Mouse (Mus musculus): ENCODE results near the gene Chst5. TPM values are rescaled to one million over a fixed set of nuclear protein-coding genes. Genes with fewer than 3 reads are reported as not detected.
A peak's percentile ranks its signal among the peaks of the same experiment; 100 is the strongest.

Chst5 gene
- polyA plus RNA-seq, 1 experiment from 2014 or later: 3.1 TPM

- H3K4me3 ChIP-seq: peak overlapping the region; percentile 23; the same call in 1 of the 2 replicates
- H3K9me3 ChIP-seq: no peaks in the 10 kb centered on the region
- no peaks in the 10 kb centered on the region for H3K36me3 ChIP-seq
- H3K9ac ChIP-seq (replicated peaks): no peak overlapping the region
- peak overlapping the region; percentile 37 for H3K4me2 ChIP-seq (replicated peaks)
- peaks cover 4% of the 10 kb centered on the region; the same call in 1 of the 2 replicates for H3K4me1 ChIP-seq
- ATAC-seq (ENCODE audit: low FRiP score, low read depth): no peak
- no peak overlapping the region for H3K27ac ChIP-seq (replicated peaks)
- 13% methylated on average over 86 of the region's 86 CpGs for WGBS
- H3K27me3 ChIP-seq: peaks cover 49% of the 10 kb centered on the region
Observed at GRCm38 (mm10) chr8:111889931-111890910, 20.0 kb downstream of the Chst5 start.

DNA sequence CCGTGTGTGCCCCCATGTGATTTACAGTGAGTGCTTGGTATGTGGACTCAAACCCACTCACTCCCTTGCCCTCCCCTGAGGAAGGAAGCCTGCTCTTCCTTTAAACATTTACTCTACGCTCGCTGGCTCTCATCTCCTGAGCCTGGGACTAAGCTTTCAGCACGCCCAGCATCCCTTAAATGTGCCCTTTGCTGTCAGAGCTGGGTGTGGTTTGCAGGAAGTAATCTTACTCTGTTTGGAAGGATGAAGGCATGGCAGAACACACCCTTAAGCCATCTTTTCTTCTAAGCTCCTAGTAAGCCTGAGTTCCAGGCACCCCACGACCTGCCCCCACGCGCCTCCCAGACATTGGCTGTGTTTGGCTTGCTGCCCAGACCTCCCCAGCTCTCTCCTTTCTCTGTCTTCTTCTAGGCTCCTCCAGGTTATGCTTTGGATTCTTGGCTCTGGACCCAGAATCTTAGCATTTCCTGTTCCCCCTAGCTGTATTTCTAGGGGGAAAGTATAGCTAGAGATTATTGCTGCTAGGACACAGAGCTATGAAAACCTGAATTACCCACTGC is 22.1 kb downstream of the Chst5 start:
- H3K9me3 ChIP-seq: no peaks in the 10 kb centered on the region
- no peak overlapping the region for H3K4me3 ChIP-seq
- no peak for ATAC-seq (ENCODE audit: low FRiP score, low read depth)
- H3K4me1 ChIP-seq: peaks cover 4% of the 10 kb centered on the region; the same call in 1 of the 2 replicates
- 56% methylated on average over 7 of the region's 7 CpGs for WGBS
- H3K36me3 ChIP-seq: no peaks in the 10 kb centered on the region
- H3K27ac ChIP-seq (replicated peaks): no peak overlapping the region
- H3K9ac ChIP-seq (replicated peaks): no peak overlapping the region
- peaks cover 49% of the 10 kb centered on the region for H3K27me3 ChIP-seq
- H3K4me2 ChIP-seq (replicated peaks): no peak overlapping the region

GRCm38 (mm10) chr8:111887479-111887878 is 22.8 kb downstream of the Chst5 start:
- Histone ChIP-seq H3K36me3 (no peaks in the 10 kb centered on the region), H3K9me3 (no peaks in the 10 kb centered on the region), H3K4me3 (no peak overlapping the region), H3K4me2 (replicated peaks) (no peak overlapping the region), H3K27me3 (peaks cover 47% of the 10 kb centered on the region), H3K9ac (replicated peaks) (no peak overlapping the region), H3K27ac (replicated peaks) (no peak overlapping the region), H3K4me1 (peaks cover 4% of the 10 kb centered on the region; the same call in 1 of the 2 replicates)
- 86% methylated on average over 1 of the region's 1 CpGs for WGBS
- ATAC-seq (ENCODE audit: low FRiP score, low read depth): no peak

GRCm38 (mm10) chr8:111883615-111884014 is 26.6 kb downstream of the Chst5 start:
- ATAC-seq (ENCODE audit: low FRiP score, low read depth): no peak
- 83% methylated on average over 4 of the region's 4 CpGs for WGBS

GRCm38 (mm10) chr8:111881591-111881990 is 28.7 kb downstream of the Chst5 start:
- no peak overlapping the region for H3K4me2 ChIP-seq (replicated peaks)
- H3K4me3 ChIP-seq: no peak overlapping the region
- 7% methylated on average over 2 of the region's 2 CpGs for WGBS
- H3K4me1 ChIP-seq: no peaks in the 10 kb centered on the region
- H3K27ac ChIP-seq (replicated peaks): no peak overlapping the region
- H3K9me3 ChIP-seq: no peaks in the 10 kb centered on the region
- H3K27me3 ChIP-seq: no peaks in the 10 kb centered on the region
- no peak overlapping the region for H3K9ac ChIP-seq (replicated peaks)
- no peak for ATAC-seq (ENCODE audit: low FRiP score, low read depth)
- no peaks in the 10 kb centered on the region for H3K36me3 ChIP-seq

More at GRCm38 (mm10) chr8:111883615-111884014, 26.6 kb downstream of the Chst5 start:
- Histone ChIP-seq H3K9ac (replicated peaks) (no peak overlapping the region), H3K36me3 (no peaks in the 10 kb centered on the region), H3K27ac (replicated peaks) (no peak overlapping the region), H3K9me3 (no peaks in the 10 kb centered on the region), H3K4me3 (no peak overlapping the region), H3K4me2 (replicated peaks) (no peak overlapping the region), H3K4me1 (no peaks in the 10 kb centered on the region; the same call in 1 of the 2 replicates), H3K27me3 (peaks cover 10% of the 10 kb centered on the region)

DNA sequence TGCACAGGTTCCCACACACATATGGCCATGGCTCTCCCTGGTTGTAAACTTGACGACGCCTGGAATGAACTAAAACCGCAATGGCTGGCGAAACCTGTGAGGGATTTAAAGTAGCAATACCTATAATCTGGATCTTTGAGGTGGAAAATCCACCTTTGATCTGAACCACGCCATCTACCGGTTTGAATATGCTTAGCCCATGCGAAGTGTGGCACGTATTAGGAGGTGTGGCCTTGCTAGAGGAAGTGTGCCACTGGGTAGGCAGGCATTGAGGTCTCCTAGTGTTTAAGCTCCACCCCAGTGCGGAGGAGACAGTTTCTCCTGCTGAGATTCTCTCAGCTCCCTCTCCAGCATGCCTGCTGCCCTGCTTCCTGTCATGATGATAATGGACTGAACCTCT is 32.5 kb downstream of the Chst5 start:
- H3K27ac ChIP-seq (replicated peaks): no peak overlapping the region
- H3K4me3 ChIP-seq: no peak overlapping the region
- H3K9me3 ChIP-seq: no peaks in the 10 kb centered on the region
- peaks cover 5% of the 10 kb centered on the region; the same call in 1 of the 2 replicates for H3K4me1 ChIP-seq
- no peak for ATAC-seq (ENCODE audit: low FRiP score, low read depth)
- H3K4me2 ChIP-seq (replicated peaks): no peak overlapping the region
- H3K9ac ChIP-seq (replicated peaks): no peak overlapping the region
- no peaks in the 10 kb centered on the region for H3K36me3 ChIP-seq
- 74% methylated on average over 9 of the region's 9 CpGs for WGBS
- no peaks in the 10 kb centered on the region for H3K27me3 ChIP-seq

GRCm38 (mm10) chr8:111876355-111876948 is 33.8 kb downstream of the Chst5 start, which contains the start of gene Tmem170:
Gene Tmem170, minus strand, starts transcription at chr8:111876750.
- H3K4me3 ChIP-seq: peak within 1 kb of the TSS; percentile 82
- peak within 1 kb of the TSS; percentile 66 for H3K9ac ChIP-seq (replicated peaks)
- ATAC-seq (ENCODE audit: low FRiP score, low read depth): peak; percentile 98
- peaks cover 5% of the 10 kb centered on the region; the same call in 1 of the 2 replicates for H3K4me1 ChIP-seq
- no peaks in the 10 kb centered on the region for H3K27me3 ChIP-seq
- H3K27ac ChIP-seq (replicated peaks): peak within 1 kb of the TSS; percentile 58; the same call in 1 of the 2 replicates
- H3K36me3 ChIP-seq: no peaks in the 10 kb centered on the region
- H3K4me2 ChIP-seq (replicated peaks): peak within 1 kb of the TSS; percentile 86
- under 1% methylated on average over 39 of the region's 53 CpGs for WGBS
- H3K9me3 ChIP-seq: no peaks in the 10 kb centered on the region

GRCm38 (mm10) chr8:111875758-111876157 is 34.5 kb downstream of the Chst5 start:
- 34% methylated on average over 9 of the region's 9 CpGs for WGBS
- H3K27ac ChIP-seq (replicated peaks): no peak overlapping the region
- no peaks in the 10 kb centered on the region for H3K27me3 ChIP-seq
- peak overlapping the region; percentile 66 for H3K9ac ChIP-seq (replicated peaks)
- peaks cover 5% of the 10 kb centered on the region; the same call in 1 of the 2 replicates for H3K4me1 ChIP-seq
- peak overlapping the region; percentile 86 for H3K4me2 ChIP-seq (replicated peaks)
- no peaks in the 10 kb centered on the region for H3K9me3 ChIP-seq
- H3K4me3 ChIP-seq: peak overlapping the region; percentile 82
- ATAC-seq (ENCODE audit: low FRiP score, low read depth): no peak
- no peaks in the 10 kb centered on the region for H3K36me3 ChIP-seq

DNA sequence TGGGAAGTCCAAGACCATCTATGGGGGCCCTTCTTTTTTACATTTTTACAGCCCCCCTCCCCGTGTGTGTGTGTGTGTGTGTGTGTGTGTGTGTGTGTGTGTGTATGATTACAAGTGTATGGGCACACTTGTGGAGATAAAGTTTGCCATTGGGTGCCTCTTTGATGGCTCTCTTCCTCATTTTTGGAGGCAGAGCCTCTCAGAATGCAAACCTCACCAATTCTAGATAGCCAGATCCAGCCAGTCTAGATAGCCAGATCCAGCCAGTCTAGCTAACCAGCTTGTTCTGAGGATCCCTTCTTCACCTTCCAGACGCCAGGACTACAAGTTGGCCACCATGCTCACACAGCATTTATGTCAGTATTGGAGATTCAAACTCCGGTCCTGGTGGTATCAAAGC is 39.0 kb downstream of the Chst5 start:
- H3K4me3 ChIP-seq: no peak overlapping the region
- 83% methylated on average over 3 of the region's 3 CpGs for WGBS
- no peak overlapping the region for H3K4me2 ChIP-seq (replicated peaks)
- H3K9ac ChIP-seq (replicated peaks): no peak overlapping the region
- H3K4me1 ChIP-seq: peaks cover 5% of the 10 kb centered on the region; the same call in 1 of the 2 replicates
- no peaks in the 10 kb centered on the region for H3K9me3 ChIP-seq
- H3K36me3 ChIP-seq: no peaks in the 10 kb centered on the region
- ATAC-seq (ENCODE audit: low FRiP score, low read depth): no peak
- H3K27me3 ChIP-seq: no peaks in the 10 kb centered on the region
- no peak overlapping the region for H3K27ac ChIP-seq (replicated peaks)

DNA sequence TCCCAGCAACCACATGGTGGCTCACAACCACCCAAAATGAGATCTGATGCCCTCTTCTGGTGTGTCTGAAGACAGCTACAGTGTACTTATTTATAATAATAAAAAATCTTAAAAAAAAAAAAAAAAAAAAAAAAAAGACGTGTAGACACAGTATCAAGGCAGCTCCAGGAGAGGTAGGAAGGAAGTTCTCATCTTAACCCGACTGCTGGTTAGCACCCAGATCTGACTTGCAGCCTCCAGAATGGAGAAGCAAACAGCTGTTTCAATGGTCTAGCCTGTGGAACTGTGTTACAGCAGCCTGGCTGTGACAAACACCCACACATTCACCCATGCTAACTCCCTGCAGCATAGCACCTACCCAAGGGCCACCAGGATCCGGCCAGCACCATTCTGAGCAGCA is 39.9 kb downstream of the Chst5 start:
- Histone ChIP-seq H3K9ac (replicated peaks) (no peak overlapping the region), H3K27ac (replicated peaks) (no peak overlapping the region), H3K9me3 (no peaks in the 10 kb centered on the region), H3K4me2 (replicated peaks) (no peak overlapping the region), H3K4me1 (no peaks in the 10 kb centered on the region), H3K36me3 (no peaks in the 10 kb centered on the region; the same call in 1 of the 2 replicates), H3K27me3 (no peaks in the 10 kb centered on the region), H3K4me3 (no peak overlapping the region)
- no peak for ATAC-seq (ENCODE audit: low FRiP score, low read depth)
- WGBS: 90% methylated on average over 2 of the region's 3 CpGs

DNA sequence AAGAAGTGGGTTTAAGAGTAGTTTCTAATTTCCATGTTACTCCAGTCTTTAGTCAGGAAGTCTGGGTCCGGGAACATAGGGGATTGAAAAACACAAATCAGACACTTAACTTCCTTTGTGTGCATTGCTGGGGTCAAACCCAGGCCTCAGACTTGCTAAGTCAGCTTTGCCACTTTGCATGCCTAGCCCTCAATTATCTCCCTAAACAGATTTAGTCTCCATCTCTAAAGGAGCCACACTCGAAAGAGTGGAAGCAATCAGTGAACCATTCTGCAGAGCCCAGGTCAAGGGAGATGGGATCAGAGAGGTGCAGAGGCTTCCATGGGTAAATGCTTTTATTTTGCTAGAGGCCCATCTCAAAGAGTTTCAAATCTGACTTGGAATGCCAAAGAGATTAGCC is 41.6 kb downstream of the Chst5 start:
- Histone ChIP-seq H3K27me3 (no peaks in the 10 kb centered on the region), H3K9ac (replicated peaks) (no peak overlapping the region), H3K27ac (replicated peaks) (no peak overlapping the region), H3K4me1 (no peaks in the 10 kb centered on the region), H3K4me2 (replicated peaks) (no peak overlapping the region), H3K9me3 (no peaks in the 10 kb centered on the region), H3K36me3 (no peaks in the 10 kb centered on the region; the same call in 1 of the 2 replicates), H3K4me3 (no peak overlapping the region)
- ATAC-seq (ENCODE audit: low FRiP score, low read depth): no peak
- 39% methylated on average over 2 of the region's 2 CpGs for WGBS
